Mouse (Mus musculus) small intestine, adult 10 weeks (tissue): ENCODE results near the gene Krtap19-2. TPM values are rescaled to one million over a fixed set of nuclear protein-coding genes. Genes with fewer than 3 reads are reported as not detected.

Experiments used
- polyA plus RNA-seq: library from polyadenylated mRNA; stranded (reverse); fragments of 350-450 nt; fragmentation: Illumina TruSeq; extraction: RNeasy Lipid Tissue Mini Kit (QIAGEN cat#74804); gene quantifications from one replicate; pipeline ENCODE4 v1.2.3, GENCODE M21; 2014; ENCODE audit warnings: low replicate concordance

Gene Krtap19-2
- polyA plus RNA-seq, result not detected

DNA sequence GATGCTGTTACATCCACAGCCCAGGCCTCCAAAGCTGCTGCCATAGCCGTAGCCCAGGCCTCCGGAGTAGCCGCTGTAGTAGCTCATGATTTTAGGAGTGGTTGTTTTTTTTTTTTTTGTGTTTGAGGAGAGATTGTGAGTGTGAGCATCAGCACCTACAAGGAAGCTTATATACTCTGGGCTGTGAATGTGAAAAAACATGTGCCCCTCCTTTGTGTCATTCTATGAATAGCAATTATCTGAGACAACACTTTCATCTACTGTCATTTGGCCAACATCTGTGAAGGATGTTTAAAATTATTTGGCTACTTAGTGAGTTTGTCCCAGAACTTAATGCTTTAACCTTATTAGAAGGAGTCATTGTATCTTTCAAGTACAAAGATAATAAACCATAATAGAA, at the start of gene Krtap19-2:
Krtap19-2 (minus strand) TSS at position 101 of the 400 bp plus-strand sequence.

DNA sequence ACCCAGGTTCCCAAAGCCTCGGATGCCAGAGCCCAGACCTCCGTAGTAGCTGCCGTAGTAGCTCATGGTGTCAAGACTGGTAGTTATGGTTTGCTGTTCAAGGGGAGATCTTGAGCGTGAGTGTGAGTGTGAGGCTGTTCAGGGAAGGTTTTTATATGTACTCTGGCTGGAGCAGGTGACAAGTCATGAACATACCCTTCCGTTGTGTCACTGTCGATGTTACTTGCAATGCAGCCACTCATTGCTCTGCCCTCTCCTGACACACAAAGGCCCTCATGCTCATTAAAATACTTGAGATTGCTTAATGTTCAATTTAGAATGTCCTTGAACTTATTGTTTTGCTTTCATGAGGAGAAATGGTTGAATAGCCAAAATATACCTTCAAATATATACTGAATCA, 22.3 kb upstream of the Krtap19-2 start, which contains the start of gene Krtap19-5:
Krtap19-5 (minus strand) TSS at position 101 of the 400 bp plus-strand sequence.

DNA sequence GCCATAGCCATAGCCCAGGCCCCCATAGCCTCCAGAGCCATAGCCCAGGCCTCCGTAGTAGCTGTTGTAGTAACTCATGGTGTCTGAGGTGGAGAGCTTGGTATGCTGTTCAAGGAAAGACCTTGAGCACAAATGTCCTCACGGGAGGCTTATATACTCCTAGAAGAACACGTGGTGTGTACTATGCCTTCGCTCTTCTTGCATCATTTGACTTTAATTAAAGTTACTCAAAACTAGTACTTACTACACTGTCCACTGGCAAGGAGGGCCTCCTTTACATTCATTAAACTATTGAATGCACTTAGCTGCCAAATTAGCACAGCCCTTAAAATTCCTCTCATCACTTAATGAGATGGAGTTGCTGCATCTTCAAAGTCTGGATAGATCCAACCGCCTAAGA, 10.9 kb upstream of the Krtap19-2 start, which contains the start of gene Krtap19-4:
Krtap19-4 (minus strand) TSS at position 101 of the 400 bp plus-strand sequence.

DNA sequence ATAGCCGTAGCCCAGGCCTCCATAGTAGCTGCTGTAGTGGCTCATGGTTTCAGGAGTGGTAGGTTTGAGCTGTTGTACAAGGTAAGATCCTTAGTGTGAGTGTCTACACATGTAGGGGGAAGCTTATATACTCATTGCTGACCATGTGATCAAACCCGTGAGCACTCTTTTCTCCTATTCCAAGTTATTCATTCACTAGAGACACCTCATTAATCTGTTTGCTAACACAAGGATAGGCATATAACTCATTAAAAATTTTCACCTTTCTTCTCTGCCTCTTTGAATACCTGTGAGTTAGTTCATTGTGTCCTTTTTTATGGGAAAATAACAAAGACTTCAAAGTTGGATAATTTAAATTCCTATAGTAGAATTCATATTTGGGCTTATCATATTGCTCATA, 3.9 kb upstream of the Krtap19-2 start, which contains the start of gene Krtap19-3:
Krtap19-3 (minus strand) TSS at position 101 of the 400 bp plus-strand sequence.

DNA sequence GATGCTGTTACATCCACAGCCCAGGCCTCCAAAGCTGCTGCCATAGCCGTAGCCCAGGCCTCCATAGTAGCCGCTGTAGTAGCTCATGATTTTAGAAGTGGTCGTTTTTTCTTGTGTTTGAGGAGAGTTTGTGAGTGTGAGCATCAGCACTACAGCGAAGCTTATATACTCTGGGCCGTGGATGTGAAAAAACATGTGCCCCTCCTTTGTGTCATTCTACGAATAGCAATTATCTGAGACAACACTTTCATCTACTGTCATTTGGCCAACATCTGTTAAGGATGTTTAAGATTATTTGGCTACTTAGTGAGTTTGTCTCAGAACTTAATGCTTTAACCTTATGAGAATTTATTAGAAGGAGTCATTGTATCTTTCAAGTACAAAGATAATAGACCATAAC, 4.8 kb downstream of the Krtap19-2 start, which contains the start of gene Krtap19-1:
Krtap19-1 (minus strand) TSS at position 101 of the 400 bp plus-strand sequence.

DNA sequence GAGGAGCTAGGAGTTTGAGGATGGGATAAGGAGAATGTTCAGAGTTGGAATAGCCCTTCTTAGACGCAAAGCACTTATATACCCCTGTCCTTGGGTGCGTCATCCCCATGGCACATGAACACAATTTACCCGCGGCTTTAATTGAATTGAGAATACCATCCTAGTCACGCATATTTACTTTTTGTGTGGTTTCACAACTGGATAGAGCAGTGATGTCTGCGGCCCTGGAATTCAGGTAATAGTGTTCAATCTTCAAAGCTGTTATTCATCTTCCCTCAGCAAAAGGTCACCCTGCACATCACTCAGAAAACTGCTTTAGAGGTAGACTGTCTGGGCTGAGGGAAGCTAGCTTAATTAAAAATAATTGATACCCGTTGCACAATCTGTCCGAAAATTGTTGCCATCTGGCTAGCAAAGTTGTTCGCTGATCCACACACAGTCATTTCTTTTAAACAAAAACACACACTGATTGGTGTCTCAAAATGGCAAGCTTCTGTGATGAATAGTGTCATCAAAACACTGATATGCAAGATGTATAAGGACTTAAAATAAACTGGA, 47.9 kb downstream of the Krtap19-2 start, which contains the start of gene Krtap14:
Krtap14 (minus strand) TSS at position 51 of the 558 bp plus-strand sequence.

Other genes starting within 250 kb of the Krtap19-2 start
- gene 2310079G19Rik, start 246.6 kb downstream of the Krtap19-2 start, polyA plus RNA-seq, result not detected
- gene Krtap26-1, start 226.5 kb downstream of the Krtap19-2 start, polyA plus RNA-seq, result not detected
- not detected for gene Krtap27-1, start 202.6 kb downstream of the Krtap19-2 start, polyA plus RNA-seq
- gene 2310061N02Rik, start 166.3 kb downstream of the Krtap19-2 start, polyA plus RNA-seq, result not detected
- not detected for gene Krtap13-1, start 145.4 kb downstream of the Krtap19-2 start, polyA plus RNA-seq
- gene Krtap13, start 122.6 kb downstream of the Krtap19-2 start, polyA plus RNA-seq, result not detected
- gene 2310034C09Rik, start 115.4 kb downstream of the Krtap19-2 start, polyA plus RNA-seq, result not detected
- not detected for gene 2310057N15Rik, start 100.1 kb downstream of the Krtap19-2 start, polyA plus RNA-seq
- gene Gm5965, start 96.4 kb downstream of the Krtap19-2 start, polyA plus RNA-seq, result not detected
- not detected for gene Gm20741, start 62.0 kb downstream of the Krtap19-2 start, polyA plus RNA-seq
- gene Krtap15, start 54.1 kb downstream of the Krtap19-2 start, polyA plus RNA-seq, result not detected
- gene Krtap14, start 48.1 kb downstream of the Krtap19-2 start, polyA plus RNA-seq, result not detected
- gene Krtap19-1, start 4.9 kb downstream of the Krtap19-2 start, polyA plus RNA-seq, result not detected
- not detected for gene Krtap19-3, start 3.8 kb upstream of the Krtap19-2 start, polyA plus RNA-seq
- gene Krtap19-4, start 10.8 kb upstream of the Krtap19-2 start, polyA plus RNA-seq, result not detected
- not detected for gene Krtap19-5, start 22.2 kb upstream of the Krtap19-2 start, polyA plus RNA-seq
- not detected for gene Krtap19-9b, start 58.0 kb upstream of the Krtap19-2 start, polyA plus RNA-seq
- not detected for gene Krtap16-3, start 88.6 kb upstream of the Krtap19-2 start, polyA plus RNA-seq
- not detected for gene Krtap22-2, start 136.5 kb upstream of the Krtap19-2 start, polyA plus RNA-seq
- not detected for gene Gm10229, start 141.0 kb upstream of the Krtap19-2 start, polyA plus RNA-seq
- not detected for gene Krtap6-1, start 157.4 kb upstream of the Krtap19-2 start, polyA plus RNA-seq
- not detected for gene Gm10228, start 167.2 kb upstream of the Krtap19-2 start, polyA plus RNA-seq
- gene Krtap6-5, start 173.6 kb upstream of the Krtap19-2 start, polyA plus RNA-seq, result not detected
- gene 1110025L11Rik, start 189.7 kb upstream of the Krtap19-2 start, polyA plus RNA-seq, result not detected
- not detected for gene Krtap6-3, start 209.7 kb upstream of the Krtap19-2 start, polyA plus RNA-seq